Mouse (Mus musculus) kidney, embryonic 16.5 days (tissue): Measurements from ENCODE around the gene AI481877. TPM values are rescaled to one million over a fixed set of nuclear protein-coding genes. Genes with fewer than 3 reads are reported as not detected.
A peak's percentile ranks its signal among the peaks of the same experiment; 100 is the strongest.

Experiments
- ATAC-seq: fragments of 200-750 bp; cut with Nextera tagmentation; 2 replicates; pipeline ENCODE4 v1.8.0; 2017; ENCODE audit warnings: moderate TSS enrichment; ENCODE audit not compliant: low FRiP score, low TSS enrichment
- H3K27ac ChIP-seq: fragments of 300-500 bp; sonication (generic); 2 replicates; pipeline ENCODE4 v1.5.1; 2014; ENCODE audit warnings: low read length
- H3K27me3 ChIP-seq: fragments of 300-500 bp; sonication (generic); 2 replicates; pipeline ENCODE4 v1.6.1; 2014; ENCODE audit warnings: low read length, control low read depth, mixed read lengths; ENCODE audit not compliant: insufficient read depth
- H3K36me3 ChIP-seq: fragments of 300-500 bp; sonication (generic); 2 replicates; pipeline ENCODE4 v1.6.1; 2014; ENCODE audit warnings: low read length, control low read depth, mixed read lengths; ENCODE audit not compliant: insufficient read depth
- H3K4me1 ChIP-seq: fragments of 300-500 bp; sonication (generic); 2 replicates; pipeline ENCODE4 v1.6.1; 2014; ENCODE audit warnings: low read length, control low read depth, mixed read lengths; ENCODE audit not compliant: insufficient read depth
- H3K4me2 ChIP-seq: fragments of 300-500 bp; sonication (generic); replicated peaks from 2 replicates; pipeline ENCODE4 v1.6.1; 2014; ENCODE audit warnings: low read depth, low read length
- H3K4me3 ChIP-seq: fragments of 300-500 bp; sonication (generic); 2 replicates; pipeline ENCODE4 v1.5.1; 2014; ENCODE audit warnings: mild to moderate bottlenecking, low read length
- H3K9ac ChIP-seq: fragments of 300-500 bp; sonication (generic); replicated peaks from 2 replicates; pipeline ENCODE4 v1.6.1; 2014; ENCODE audit warnings: low read length
- H3K9me3 ChIP-seq: fragments of 300-500 bp; sonication (generic); 2 replicates; pipeline ENCODE4 v1.6.1; 2016; ENCODE audit warnings: low read length, control low read depth
- WGBS: fragments of 180-500 bp; shearing (Covaris S2); extraction: QIAGEN DNeasy Blood & Tissue Kit; methylation state at CpG from one replicate; pipeline ENCODE4 v1.1.7; 2014; 5-methylcytosine and 5-hydroxymethylcytosine counted together
- polyA plus RNA-seq: library from polyadenylated mRNA; unstranded; fragments of >200 nt; fragmentation: Nextera tagmentation; extraction: Ambion mirVana; gene quantifications from 2 replicates; pipeline ENCODE4 v1.2.1, GENCODE M21; 2015

The AI481877 gene
- polyA plus RNA-seq, 1 experiment from 2014 or later, result not detected

GRCm38 (mm10) chr4:59149043-59149442 lies 10.3 kb upstream of the AI481877 start:
- no peak for ATAC-seq
- no peaks in the 10 kb centered on the region for H3K27me3 ChIP-seq
- H3K9ac ChIP-seq, result no peak overlapping the region
- H3K4me1 ChIP-seq, result no peaks in the 10 kb centered on the region
- no peak overlapping the region for H3K27ac ChIP-seq
- no peak overlapping the region for H3K4me2 ChIP-seq
- WGBS, result 86% methylated on average over 5 of the region's 5 CpGs
- no peaks in the 10 kb centered on the region for H3K9me3 ChIP-seq
- H3K4me3 ChIP-seq, result no peak overlapping the region
- no peaks in the 10 kb centered on the region for H3K36me3 ChIP-seq

DNA sequence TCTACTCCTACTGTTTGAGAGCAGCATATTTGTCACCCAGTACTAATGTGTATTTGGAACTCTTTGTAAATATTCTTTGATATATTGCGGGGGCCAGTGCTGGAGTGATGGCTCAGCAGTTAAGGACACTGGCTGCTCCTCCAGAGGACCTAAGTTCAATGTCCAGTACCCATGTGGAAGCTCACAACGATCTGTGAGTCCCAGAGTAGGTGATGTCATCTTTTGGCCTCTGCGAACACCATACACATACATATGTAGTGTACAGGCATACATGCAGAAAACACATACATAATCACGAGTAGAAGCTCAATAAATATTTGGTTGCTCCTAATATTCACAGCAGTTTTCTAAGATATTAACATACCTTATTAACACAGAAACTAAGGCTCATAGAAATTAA lies 9.8 kb downstream of the AI481877 start:
- Histone ChIP-seq H3K27ac (no peak overlapping the region), H3K9me3 (no peaks in the 10 kb centered on the region), H3K4me2 (no peak overlapping the region), H3K4me3 (no peak overlapping the region), H3K9ac (no peak overlapping the region), H3K4me1 (no peaks in the 10 kb centered on the region), H3K36me3 (no peaks in the 10 kb centered on the region), H3K27me3 (no peaks in the 10 kb centered on the region)
- 74% methylated on average over 4 of the region's 4 CpGs for WGBS
- no peak for ATAC-seq

DNA sequence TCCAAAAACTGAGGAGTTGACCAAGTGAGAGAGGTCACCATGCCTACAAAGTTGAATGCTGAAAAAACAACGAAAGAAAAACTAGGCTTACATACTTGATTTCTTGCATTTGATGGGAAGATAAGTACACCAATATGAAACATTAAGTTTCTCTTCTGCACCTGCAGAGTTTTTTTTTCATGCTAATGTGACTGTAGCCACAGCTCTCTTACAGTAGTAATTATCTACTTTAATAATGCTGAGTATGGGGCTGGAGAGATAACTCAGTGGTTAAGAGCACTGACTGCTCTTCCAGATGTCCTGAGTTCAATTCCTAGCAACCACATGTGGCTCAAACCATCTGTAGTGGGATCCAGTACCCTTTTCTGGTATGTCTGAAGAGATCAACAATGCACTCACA lies 13.7 kb downstream of the AI481877 start:
- Histone ChIP-seq H3K9ac (no peak overlapping the region), H3K27me3 (no peaks in the 10 kb centered on the region), H3K27ac (no peak overlapping the region), H3K4me1 (no peaks in the 10 kb centered on the region), H3K36me3 (no peaks in the 10 kb centered on the region), H3K4me2 (no peak overlapping the region), H3K4me3 (no peak overlapping the region), H3K9me3 (no peaks in the 10 kb centered on the region)
- no peak for ATAC-seq
- 74% methylated on average over 1 of the region's 1 CpGs for WGBS

GRCm38 (mm10) chr4:59123557-59123956 lies 15.2 kb downstream of the AI481877 start:
- H3K27ac ChIP-seq, result no peak overlapping the region

DNA sequence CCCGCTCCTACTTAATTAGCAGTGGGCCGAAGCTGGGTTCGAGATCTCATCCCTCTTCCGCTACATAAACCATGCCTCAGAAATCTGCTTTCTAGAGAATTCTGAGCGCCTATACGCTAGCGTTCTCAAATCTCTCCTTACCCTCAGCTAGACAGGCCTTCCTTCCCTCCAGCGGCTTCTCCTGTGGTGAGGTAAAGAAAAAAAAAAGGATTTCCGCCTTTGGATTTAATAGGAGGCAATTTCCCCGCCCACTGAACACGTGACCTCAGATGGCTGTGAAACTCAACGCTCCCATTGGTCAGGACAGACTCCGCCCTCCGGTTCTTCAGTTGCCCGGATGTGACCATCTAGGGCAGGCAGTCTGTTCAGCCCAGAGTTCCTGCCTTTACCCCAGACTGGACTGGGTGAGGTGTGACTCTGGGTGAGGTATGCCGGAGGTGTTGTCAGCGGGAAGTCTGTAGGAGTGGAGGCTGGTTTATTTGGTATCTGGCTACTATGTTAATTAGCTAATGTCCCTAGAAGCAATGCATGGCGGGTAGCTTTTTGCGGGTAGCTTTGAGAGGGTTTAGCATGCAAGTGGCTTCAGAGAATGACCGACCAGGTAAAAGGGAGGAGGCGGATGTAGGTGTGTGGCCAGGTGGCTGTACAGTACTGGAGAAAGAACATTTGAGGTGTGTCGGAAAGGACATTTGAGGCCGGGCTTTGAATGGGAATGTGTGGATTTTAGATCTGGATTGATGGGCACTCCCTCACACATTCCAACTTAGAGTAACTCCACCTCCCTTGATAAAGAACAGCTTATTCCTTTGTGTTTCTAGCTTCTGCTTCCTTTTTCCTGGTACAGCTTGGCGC lies 20.9 kb downstream of the AI481877 start:
- Histone ChIP-seq H3K4me2 (no peak overlapping the region), H3K27ac (no peak overlapping the region), H3K9me3 (no peaks in the 10 kb centered on the region), H3K27me3 (no peaks in the 10 kb centered on the region), H3K9ac (no peak overlapping the region), H3K4me1 (no peaks in the 10 kb centered on the region), H3K4me3 (no peak overlapping the region), H3K36me3 (no peaks in the 10 kb centered on the region)
- 92% methylated on average over 24 of the region's 24 CpGs for WGBS
- no peak for ATAC-seq

More at GRCm38 (mm10) chr4:59123557-59123956, 15.2 kb downstream of the AI481877 start:
- Histone ChIP-seq H3K36me3 (no peaks in the 10 kb centered on the region), H3K4me1 (no peaks in the 10 kb centered on the region), H3K27me3 (no peaks in the 10 kb centered on the region), H3K4me3 (no peak overlapping the region), H3K9ac (no peak overlapping the region), H3K4me2 (no peak overlapping the region), H3K9me3 (no peaks in the 10 kb centered on the region)
- ATAC-seq, result no peak

DNA sequence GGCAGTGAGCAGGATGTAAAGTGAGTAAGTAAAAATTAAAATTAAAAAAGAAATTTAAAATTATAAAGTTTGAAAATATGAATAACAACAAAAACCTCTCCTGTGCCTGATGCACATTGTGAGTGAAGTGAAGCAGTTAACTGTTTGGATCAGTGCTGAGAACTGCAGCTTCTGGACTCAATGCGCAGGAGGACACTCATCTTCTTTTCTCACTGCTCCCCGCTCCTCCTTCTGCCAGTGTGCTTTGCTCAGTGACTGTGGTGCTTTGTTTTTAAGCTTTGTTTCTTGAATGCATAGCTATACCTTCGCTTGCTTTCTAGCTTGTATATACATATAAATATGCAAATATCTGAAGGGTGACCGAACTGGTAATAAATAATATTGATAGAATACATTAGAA lies 30.1 kb downstream of the AI481877 start:
- H3K36me3 ChIP-seq, result no peaks in the 10 kb centered on the region
- H3K4me3 ChIP-seq, result no peak overlapping the region
- H3K9me3 ChIP-seq, result no peaks in the 10 kb centered on the region
- H3K4me1 ChIP-seq, result no peaks in the 10 kb centered on the region
- no peak overlapping the region for H3K9ac ChIP-seq
- H3K4me2 ChIP-seq, result no peak overlapping the region
- no peak for ATAC-seq
- H3K27ac ChIP-seq, result no peak overlapping the region
- 81% methylated on average over 4 of the region's 4 CpGs for WGBS
- H3K27me3 ChIP-seq, result no peaks in the 10 kb centered on the region

DNA sequence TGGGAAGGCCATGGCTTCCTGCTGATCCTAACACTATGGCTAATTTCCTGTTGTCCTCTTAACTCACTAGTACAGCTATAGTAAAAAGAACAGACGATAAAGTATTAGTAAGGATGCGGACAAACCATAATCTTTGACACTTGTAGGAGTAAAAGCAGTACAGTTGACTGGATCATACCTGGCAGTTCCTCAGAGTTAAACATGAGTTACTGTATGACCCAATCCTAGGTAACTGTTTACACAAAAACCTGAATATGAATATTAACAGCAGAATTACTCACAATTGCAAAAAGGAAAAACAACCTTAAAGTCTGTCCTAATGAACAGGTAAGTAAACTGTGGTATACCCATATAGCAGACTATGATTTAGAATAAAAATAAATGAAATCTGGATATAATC lies 30.9 kb downstream of the AI481877 start:
- WGBS, result 76% methylated on average over 2 of the region's 2 CpGs
- Histone ChIP-seq H3K4me1 (no peaks in the 10 kb centered on the region), H3K27me3 (no peaks in the 10 kb centered on the region), H3K27ac (no peak overlapping the region), H3K36me3 (no peaks in the 10 kb centered on the region), H3K9me3 (no peaks in the 10 kb centered on the region), H3K9ac (no peak overlapping the region), H3K4me3 (no peak overlapping the region), H3K4me2 (no peak overlapping the region)
- ATAC-seq, result no peak

GRCm38 (mm10) chr4:59106661-59107060 lies 32.1 kb downstream of the AI481877 start:
- H3K4me1 ChIP-seq, result no peaks in the 10 kb centered on the region
- H3K4me3 ChIP-seq, result no peak overlapping the region
- 68% methylated on average over 5 of the region's 5 CpGs for WGBS
- no peaks in the 10 kb centered on the region for H3K27me3 ChIP-seq
- H3K36me3 ChIP-seq, result no peaks in the 10 kb centered on the region
- no peak overlapping the region for H3K4me2 ChIP-seq
- no peak overlapping the region for H3K9ac ChIP-seq
- H3K27ac ChIP-seq, result no peak overlapping the region
- ATAC-seq, result no peak
- H3K9me3 ChIP-seq, result 0 out of 2 replicates have a peak, but pooled peaks cover 3% of the 10 kb centered on the region

- Histone ChIP-seq H3K4me2 (no peak overlapping the region), H3K4me1 (no peaks in the 10 kb centered on the region), H3K27me3 (no peaks in the 10 kb centered on the region), H3K9ac (no peak overlapping the region), H3K27ac (no peak overlapping the region), H3K36me3 (no peaks in the 10 kb centered on the region), H3K4me3 (no peak overlapping the region), H3K9me3 (0 out of 2 replicates have a peak, but pooled peaks cover 3% of the 10 kb centered on the region)
- no peak for ATAC-seq
- WGBS, result 96% methylated on average over 2 of the region's 2 CpGs
Measured at GRCm38 (mm10) chr4:59104166-59104565, 34.6 kb downstream of the AI481877 start.

DNA sequence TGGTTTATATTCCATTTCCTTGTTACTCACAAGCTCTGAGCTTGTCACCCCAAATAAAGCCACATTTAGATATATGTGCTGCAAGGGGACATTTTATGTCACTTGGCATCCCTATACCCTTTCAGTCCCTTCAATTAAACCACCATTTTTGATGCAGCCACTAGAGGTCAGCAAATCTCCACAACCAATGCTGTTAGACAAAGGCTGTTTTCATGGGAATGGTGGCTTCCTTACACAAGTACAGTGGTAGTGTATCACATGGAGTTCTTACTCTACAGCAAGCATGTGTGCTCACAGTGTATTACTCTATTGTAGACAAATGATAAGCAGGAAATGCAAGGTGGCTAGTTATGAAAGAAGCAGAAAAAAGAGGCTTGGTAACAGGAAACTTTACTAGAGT lies 42.4 kb downstream of the AI481877 start:
- no peaks in the 10 kb centered on the region for H3K4me1 ChIP-seq
- H3K27me3 ChIP-seq, result no peaks in the 10 kb centered on the region
- no peak overlapping the region for H3K4me3 ChIP-seq
- no peak overlapping the region for H3K4me2 ChIP-seq
- no peak overlapping the region for H3K9ac ChIP-seq
- H3K36me3 ChIP-seq, result no peaks in the 10 kb centered on the region
- peak; percentile 83 for ATAC-seq
- no peaks in the 10 kb centered on the region for H3K9me3 ChIP-seq
- H3K27ac ChIP-seq, result no peak overlapping the region
